Mouse (Mus musculus) bone marrow, adult 2 months (tissue): ENCODE measurements around the gene Gmds.

ENCODE experiments used
- CTCF ChIP-seq: fragments of 200-500 bp; IDR thresholded peaks from 2 replicates; pipeline ENCODE4 v1.5.1; 2011; ENCODE audit warnings: low read length, control low read depth; ENCODE audit not compliant: control insufficient read depth, insufficient read depth
- POLR2A ChIP-seq: fragments of 200-500 bp; IDR thresholded peaks from 2 replicates; pipeline ENCODE4 v1.6.1; 2011; ENCODE audit warnings: low read depth, mild to moderate bottlenecking, control low read depth, low read length, borderline replicate concordance; ENCODE audit not compliant: control insufficient read depth

GRCm38 (mm10) chr13:32073630-32074029 lies 264.9 kb downstream of the Gmds start:
- TF ChIP-seq CTCF (no peak), POLR2A (no peak)
